Mouse (Mus musculus): ENCODE data around the gene Gm4175.
"Not testable (repeated sequence)": the region's sequence is repeated elsewhere in the genome, so short reads cannot be mapped to it uniquely, and the experiment has no call there.

- TF ChIP-seq GATA1 (IDR thresholded peaks at IDR 0.05; ENCODE audit: borderline replicate concordance, low read length); FLI1 (IDR thresholded peaks at IDR 0.05; ENCODE audit: low read length): not testable (repeated sequence)
Measured at GRCm38 (mm10) chr7:21761375-21761774, at the start of gene Gm4175.
